ENCODE assay signal across 8 mouse cellular contexts in the genomic region with DNA sequence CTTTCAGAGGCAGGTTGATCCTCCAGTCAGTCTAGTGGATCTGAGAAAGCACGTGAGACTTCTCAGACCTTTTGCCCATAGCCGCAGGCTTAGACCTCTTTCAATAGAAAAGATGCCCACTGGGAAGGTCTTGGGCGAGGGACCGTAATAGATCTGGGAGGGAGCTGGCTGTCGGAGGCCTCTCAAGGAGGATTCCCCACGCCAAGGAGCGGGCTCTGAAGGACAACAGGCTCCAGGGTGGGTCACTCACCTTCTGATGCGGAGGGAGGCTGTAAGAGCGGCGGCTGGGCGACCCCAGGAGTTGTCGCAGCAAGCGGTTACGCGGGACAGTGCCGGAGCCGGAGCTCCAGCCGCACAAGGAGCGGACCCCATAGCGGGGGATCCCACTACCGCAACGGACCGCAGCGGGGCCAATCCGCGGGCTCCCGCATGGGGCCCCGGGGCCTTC. TPM values are rescaled to one million over a fixed set of nuclear protein-coding genes. Genes with fewer than 3 reads are reported as not detected.
A peak's percentile ranks its signal among the peaks of the same experiment; 100 is the strongest.
DNase-seq lines count a peak whose midpoint lies in the region; ATAC-seq and TF ChIP-seq lines count a peak whose summit lies in the region.

No protein-coding gene starts in this region.

- WGBS in lung, adult 2 months: 1% methylated on average over 28 of the region's 28 CpGs
- WGBS in forebrain, embryonic 14.5 days: under 1% methylated on average over 28 of the region's 28 CpGs
- under 1% methylated on average over 28 of the region's 28 CpGs for WGBS in liver, embryonic 14.5 days (ENCODE audit: insufficient replicate concordance)

- peak overlapping the region; percentile 79 for H3K4me2 ChIP-seq in forebrain, embryonic 14.5 days (ENCODE audit: low read length)
- H3K4me2 ChIP-seq in liver, embryonic 14.5 days (ENCODE audit: low read depth): peak overlapping the region; percentile 78

- peaks cover 26% of the 10 kb centered on the region for H3K36me3 ChIP-seq in forebrain, embryonic 14.5 days (ENCODE audit: control insufficient read depth, insufficient read depth, low read length)
- H3K36me3 ChIP-seq in liver, embryonic 14.5 days (replicated peaks; ENCODE audit: control insufficient read depth, insufficient read depth, low read depth): no peaks in the 10 kb centered on the region

- no peak for TF ChIP-seq CTCF in lung, adult 2 months (IDR thresholded peaks at IDR 0.05; ENCODE audit: insufficient read depth, low read length)
- no peak for TF ChIP-seq CTCF in liver, embryonic 14.5 days (IDR thresholded peaks at IDR 0.05; ENCODE audit: low read depth)

- H3K27me3 ChIP-seq in forebrain, embryonic 14.5 days (replicated peaks; ENCODE audit: control insufficient read depth, insufficient read depth, low read length): no peaks in the 10 kb centered on the region
- H3K27me3 ChIP-seq in liver, embryonic 14.5 days (ENCODE audit: control insufficient read depth, insufficient read depth, low read length): no peaks in the 10 kb centered on the region

- peak; percentile 59 for ATAC-seq in forebrain, embryonic 14.5 days
- peak; percentile 49 for ATAC-seq in liver, embryonic 14.5 days (ENCODE audit: insufficient read depth)

- H3K9me3 ChIP-seq in forebrain, embryonic 14.5 days (replicated peaks; ENCODE audit: control insufficient read depth, low read length): no peaks in the 10 kb centered on the region
- H3K9me3 ChIP-seq in liver, embryonic 14.5 days (ENCODE audit: control insufficient read depth, low read length): no peaks in the 10 kb centered on the region

- no peak for TF ChIP-seq EP300 in liver, embryonic 14.5 days (IDR thresholded peaks at IDR 0.05; ENCODE audit: low read depth)

- DNase-seq in adrenal gland, postnatal 10 days: peak; percentile 39
- DNase-seq in adrenal gland, adult 2 months: no peak
- no peak for DNase-seq in lung, adult 2 months
- no peak for DNase-seq in lung, postnatal 25 days (ENCODE audit: low spot score)
- DNase-seq in forebrain, embryonic 14.5 days (ENCODE audit: low spot score): no peak
- no peak for DNase-seq in liver, embryonic 14.5 days (ENCODE audit: low read depth in 3 of 3, low spot score in 3 of 3)
- peak; percentile 6 for DNase-seq in telencephalon, adult 2 months (ENCODE audit: low read depth, low spot score)
- DNase-seq in left cerebral cortex, adult 8-10 months (ENCODE audit: low spot score in 2 of 2): no peak

- TF ChIP-seq POLR2A in lung, adult 2 months (IDR thresholded peaks at IDR 0.05; ENCODE audit: borderline replicate concordance, extremely low read depth, low read depth, low read length): no peak

- peak overlapping the region; percentile 99 for H3K4me3 ChIP-seq in lung, adult 2 months (replicated peaks; ENCODE audit: extremely low read depth, low read depth, low read length)
- peak overlapping the region; percentile 88 for H3K4me3 ChIP-seq in forebrain, embryonic 14.5 days (ENCODE audit: low read depth, low read length)
- H3K4me3 ChIP-seq in liver, embryonic 14.5 days (ENCODE audit: insufficient read depth in 1 of 2, low read depth in 2 of 2, low read length in 2 of 2): peak overlapping the region; percentile 80 to 94

- peak overlapping the region; percentile 93 for H3K9ac ChIP-seq in forebrain, embryonic 14.5 days (ENCODE audit: low read length)
- peak overlapping the region; percentile 90 for H3K9ac ChIP-seq in liver, embryonic 14.5 days (replicated peaks)

- H3K4me1 ChIP-seq in lung, adult 2 months (ENCODE audit: control insufficient read depth, insufficient read depth, low read length): peaks cover 4% of the 10 kb centered on the region; the same call in 1 of the 2 replicates
- H3K4me1 ChIP-seq in forebrain, embryonic 14.5 days (ENCODE audit: control insufficient read depth, insufficient read depth, low read length): peaks cover 11% of the 10 kb centered on the region
- peaks cover 0 to 9% of the 10 kb centered on the region in 2 experiments; a peak in 2 of 4 replicates for H3K4me1 ChIP-seq in liver, embryonic 14.5 days (replicated peaks; ENCODE audit: control insufficient read depth in 2 of 2, insufficient read depth in 2 of 2, low read length in 1 of 2)

- peak overlapping the region; percentile 77 for H3K27ac ChIP-seq in forebrain, embryonic 14.5 days (ENCODE audit: low read depth, low read length)
- H3K27ac ChIP-seq in liver, embryonic 14.5 days: peak overlapping the region; percentile 28; the same call in 1 of the 2 replicates

RNA-seq across cellular contexts. Expression of gene Dlat, which starts 0.6 kb away (rescaled TPM):
- 100 to 1,000 TPM; 310 to 317 TPM for total RNA-seq in adrenal gland, postnatal 10 days (2021)
- total RNA-seq in adrenal gland, adult 2 months (2021): 100 to 1,000 TPM; 152 to 160 TPM
- 30.1 and 32.5 TPM in 2 replicates for polyA plus RNA-seq in adrenal gland, adult 2 months (2012; rRNA removed)
- 13.2 and 20.5 TPM in 2 replicates for polyA plus RNA-seq in lung, adult 2 months (2012; rRNA removed)
- 50.9 and 55.0 TPM in 2 replicates for polyA plus RNA-seq in forebrain, embryonic 14.5 days (2014; fragmentation: Nextera tagmentation; extraction: Ambion mirVana)
- polyA plus RNA-seq in liver, embryonic 14.5 days (2012; rRNA removed): 7.0 and 14.4 TPM in 2 replicates
- 32.0 and 35.7 TPM in 2 replicates for polyA plus RNA-seq in liver, embryonic 14.5 days (2014; fragmentation: Nextera tagmentation; extraction: Ambion mirVana)
- 100 to 1,000 TPM; 110 to 123 (median 118) TPM for total RNA-seq in left cerebral cortex, adult 8-10 months (2022)

RNA-seq across cellular contexts. Expression of gene Nkapd1, which starts 41.7 kb away (rescaled TPM):
- total RNA-seq in adrenal gland, postnatal 10 days (2021): 10 to 100 TPM; 20.6 to 24.6 TPM
- 10 to 100 TPM; 20.9 to 26.8 TPM for total RNA-seq in adrenal gland, adult 2 months (2021)
- 6.8 and 7.3 TPM in 2 replicates for polyA plus RNA-seq in adrenal gland, adult 2 months (2012; rRNA removed)
- polyA plus RNA-seq in lung, adult 2 months (2012; rRNA removed): 5.3 and 6.3 TPM in 2 replicates
- polyA plus RNA-seq in forebrain, embryonic 14.5 days (2014; fragmentation: Nextera tagmentation; extraction: Ambion mirVana): 18.3 and 22.0 TPM in 2 replicates
- polyA plus RNA-seq in liver, embryonic 14.5 days (2012; rRNA removed): 2.9 and 4.7 TPM in 2 replicates
- polyA plus RNA-seq in liver, embryonic 14.5 days (2014; fragmentation: Nextera tagmentation; extraction: Ambion mirVana): 7.0 and 7.3 TPM in 2 replicates
- total RNA-seq in left cerebral cortex, adult 8-10 months (2022): 10 to 100 TPM; 19.5 to 20.4 (median 20.2) TPM

RNA-seq across cellular contexts. Expression of gene Pih1d2, which starts 41.8 kb away (rescaled TPM):
- total RNA-seq in adrenal gland, postnatal 10 days (2021): 1 to 10 TPM; 1.1 to 1.8 TPM
- 1 to 10 TPM; 1.2 to 3.4 TPM for total RNA-seq in adrenal gland, adult 2 months (2021)
- polyA plus RNA-seq in adrenal gland, adult 2 months (2012; rRNA removed): 0.26 and 0.38 TPM in 2 replicates
- polyA plus RNA-seq in lung, adult 2 months (2012; rRNA removed): 2.7 and 3.7 TPM in 2 replicates
- 5.1 and 5.8 TPM in 2 replicates for polyA plus RNA-seq in forebrain, embryonic 14.5 days (2014; fragmentation: Nextera tagmentation; extraction: Ambion mirVana)
- polyA plus RNA-seq in liver, embryonic 14.5 days (2012; rRNA removed): 0.18 and 0.78 TPM in 2 replicates
- 0.56 and 1.4 TPM in 2 replicates for polyA plus RNA-seq in liver, embryonic 14.5 days (2014; fragmentation: Nextera tagmentation; extraction: Ambion mirVana)
- total RNA-seq in left cerebral cortex, adult 8-10 months (2022): 1 to 10 TPM; 2.3 to 4.4 (median 3.2) TPM

RNA-seq across cellular contexts. Expression of gene Timm8b, which starts 55.3 kb away (rescaled TPM):
- 100 to 1,000 TPM; 164 to 170 TPM for total RNA-seq in adrenal gland, postnatal 10 days (2021)
- total RNA-seq in adrenal gland, adult 2 months (2021): 100 to 1,000 TPM; 213 to 216 TPM
- 33.0 and 58.2 TPM in 2 replicates for polyA plus RNA-seq in adrenal gland, adult 2 months (2012; rRNA removed)
- 80.5 and 90.8 TPM in 2 replicates for polyA plus RNA-seq in lung, adult 2 months (2012; rRNA removed)
- 388 and 475 TPM in 2 replicates for polyA plus RNA-seq in forebrain, embryonic 14.5 days (2014; fragmentation: Nextera tagmentation; extraction: Ambion mirVana)
- polyA plus RNA-seq in liver, embryonic 14.5 days (2012; rRNA removed): 111 and 153 TPM in 2 replicates
- polyA plus RNA-seq in liver, embryonic 14.5 days (2014; fragmentation: Nextera tagmentation; extraction: Ambion mirVana): 248 and 263 TPM in 2 replicates
- total RNA-seq in left cerebral cortex, adult 8-10 months (2022): 100 to 1,000 TPM; 195 to 210 (median 203) TPM

RNA-seq across cellular contexts. Expression of gene Sdhd, which starts 55.4 kb away (rescaled TPM):
- total RNA-seq in adrenal gland, postnatal 10 days (2021): 100 to 1,000 TPM; 628 to 725 TPM
- total RNA-seq in adrenal gland, adult 2 months (2021): 100 to 1,000 TPM; 249 to 334 TPM
- 248 and 267 TPM in 2 replicates for polyA plus RNA-seq in adrenal gland, adult 2 months (2012; rRNA removed)
- 91.0 and 114 TPM in 2 replicates for polyA plus RNA-seq in lung, adult 2 months (2012; rRNA removed)
- 261 and 273 TPM in 2 replicates for polyA plus RNA-seq in forebrain, embryonic 14.5 days (2014; fragmentation: Nextera tagmentation; extraction: Ambion mirVana)
- polyA plus RNA-seq in liver, embryonic 14.5 days (2012; rRNA removed): 167 and 179 TPM in 2 replicates
- 322 and 337 TPM in 2 replicates for polyA plus RNA-seq in liver, embryonic 14.5 days (2014; fragmentation: Nextera tagmentation; extraction: Ambion mirVana)
- 100 to 1,000 TPM; 102 to 113 (median 109) TPM for total RNA-seq in left cerebral cortex, adult 8-10 months (2022)

Comparison
In these comparisons a context has a peak if more than half of its experiments do, and no peak if none do; other contexts are left out.
1. DNase-seq: peak in adrenal gland, postnatal 10 days (single experiment) and telencephalon, adult 2 months (single experiment); none in adrenal gland, adult 2 months (single experiment), lung, adult 2 months (single experiment), lung, postnatal 25 days (single experiment), forebrain, embryonic 14.5 days (single experiment), liver, embryonic 14.5 days (0 of 3) and left cerebral cortex, adult 8-10 months (0 of 2).
2. Peak in every context shown above with its lines, with median percentiles within 50 percentile points of each other: H3K4me3 ChIP-seq.